Mouse (Mus musculus) telencephalon, adult 2 months (tissue): ENCODE data around the gene Ip6k3.

Experiments
- DNase-seq: peaks from one replicate; pipeline ENCODE4 v3.0.0-alpha.2; 2011; ENCODE audit warnings: low read depth, low spot score

Gene Ip6k3

DNA sequence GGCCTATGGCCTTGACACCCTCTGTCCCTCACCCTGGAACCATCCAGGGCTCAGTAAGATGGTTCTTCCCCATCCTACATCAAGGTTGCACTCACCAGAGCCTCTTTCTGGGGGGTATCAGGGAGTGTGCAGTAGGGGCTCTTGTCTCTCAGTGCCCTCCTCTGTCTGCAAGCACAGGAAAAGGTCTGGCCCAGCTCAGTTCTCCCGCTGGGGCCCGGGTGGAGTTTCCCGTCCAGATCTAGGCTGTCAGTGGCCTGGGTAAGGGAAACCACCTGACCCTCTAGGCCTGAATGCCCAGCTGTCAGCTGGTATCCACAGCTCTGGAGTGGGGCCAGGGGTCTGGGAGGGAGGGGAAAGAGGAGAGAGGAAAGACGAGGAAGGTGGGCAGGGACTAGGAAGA lies at the start of gene Ip6k3:
Gene Ip6k3 (minus strand): TSS at position 251 of the 400 bp plus-strand sequence.
- no peak for DNase-seq

GRCm38 (mm10) chr17:27212768-27213525 lies 45.4 kb upstream of the Ip6k3 start:
- DNase-seq, result no peak

GRCm38 (mm10) chr17:27212006-27212405 lies 44.4 kb upstream of the Ip6k3 start:
- DNase-seq, result no peak

- no peak for DNase-seq
These were observed 39.6 kb upstream of the Ip6k3 start for GRCm38 (mm10) chr17:27207113-27207707.

GRCm38 (mm10) chr17:27204075-27204909 lies 36.7 kb upstream of the Ip6k3 start, which contains the start of gene Lemd2:
Lemd2 (minus strand) TSS chr17:27204469.
- DNase-seq, result peak; percentile 86

DNA sequence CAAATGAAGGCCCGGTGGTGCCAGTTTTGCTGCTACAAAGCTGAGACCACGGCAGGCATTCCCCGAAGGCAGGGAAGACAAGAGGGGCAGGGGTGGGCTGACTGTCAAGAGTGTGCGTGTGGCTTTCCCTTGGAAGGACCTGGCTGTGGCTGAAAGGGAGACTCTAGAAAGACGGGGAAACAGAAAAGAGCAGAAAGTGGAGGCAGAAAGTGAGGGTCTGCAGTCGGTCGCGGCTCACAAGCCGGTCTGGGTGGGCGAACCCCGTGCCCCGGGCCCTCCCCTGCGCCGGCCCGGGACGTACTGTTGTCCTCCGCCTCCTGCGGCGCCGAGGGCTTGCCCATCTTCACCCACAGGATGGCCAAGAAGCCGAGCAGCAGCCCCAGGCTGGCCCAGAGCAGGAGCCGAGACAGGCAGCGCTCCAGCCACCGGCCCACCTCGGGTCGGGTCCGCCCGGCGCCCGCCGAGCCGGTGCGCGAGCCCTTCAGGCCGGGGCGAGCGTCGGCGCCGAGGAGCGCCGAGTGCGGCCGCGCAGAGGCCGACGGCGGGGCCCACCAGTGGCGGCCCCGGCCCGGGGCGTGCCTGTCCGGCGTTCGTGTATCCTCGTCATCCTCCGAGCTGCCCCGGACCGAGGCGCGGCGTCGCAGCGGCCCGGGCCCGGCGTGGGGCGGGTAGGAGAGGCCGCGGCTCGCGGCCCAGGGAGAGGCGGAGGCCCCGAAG lies 35.9 kb upstream of the Ip6k3 start:
- no peak for DNase-seq

- DNase-seq, result no peak
These were observed 35.3 kb upstream of the Ip6k3 start for GRCm38 (mm10) chr17:27202919-27203357.

- DNase-seq, result no peak
These were observed 34.4 kb upstream of the Ip6k3 start for GRCm38 (mm10) chr17:27201981-27202380.

DNA sequence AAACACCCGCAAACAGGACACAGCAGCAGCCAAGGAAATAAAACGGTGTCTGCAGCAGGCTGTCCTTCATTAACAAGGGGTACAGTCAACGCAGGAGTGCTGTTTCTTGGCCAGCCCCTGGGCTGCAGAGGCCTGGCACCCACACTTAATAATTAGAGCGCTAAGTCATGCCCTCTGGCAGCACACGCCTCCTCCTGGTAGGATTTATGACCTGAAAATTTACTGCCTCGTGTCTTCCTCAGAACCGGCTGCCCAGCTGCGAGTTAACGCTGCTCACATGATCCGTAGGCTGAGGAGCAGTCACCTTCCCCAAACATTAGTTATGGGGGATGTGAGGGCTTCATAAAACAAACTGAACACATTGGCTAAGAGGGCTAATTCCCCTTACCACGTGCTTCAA lies 33.2 kb upstream of the Ip6k3 start:
- DNase-seq, result no peak

GRCm38 (mm10) chr17:27199864-27200263 lies 32.3 kb upstream of the Ip6k3 start:
- no peak for DNase-seq

DNA sequence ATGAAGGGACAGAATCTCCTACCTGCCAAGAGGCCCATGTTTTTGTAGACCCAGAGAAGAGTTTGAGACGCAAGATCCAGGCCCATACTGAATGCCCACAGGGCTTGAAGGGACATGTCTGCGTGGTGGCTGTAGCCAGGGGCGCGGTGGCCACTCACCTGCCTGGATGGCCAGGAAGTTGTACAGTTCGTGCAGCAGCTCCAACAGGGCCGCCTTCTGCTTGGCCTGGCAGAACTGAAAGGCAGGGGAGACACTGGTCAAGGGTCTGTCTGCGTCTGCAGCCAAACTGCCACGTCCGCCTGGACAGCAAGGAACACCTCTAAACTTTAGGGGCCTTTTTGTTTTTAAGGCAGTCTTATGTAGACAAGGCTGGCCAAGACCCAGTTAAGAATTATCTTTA lies 31.6 kb upstream of the Ip6k3 start:
- no peak for DNase-seq

- no peak for DNase-seq
These were observed 28.6 kb upstream of the Ip6k3 start for GRCm38 (mm10) chr17:27196206-27196605.

GRCm38 (mm10) chr17:27194258-27195185 lies 26.9 kb upstream of the Ip6k3 start:
- DNase-seq, result no peak

GRCm38 (mm10) chr17:27191804-27192203 lies 24.2 kb upstream of the Ip6k3 start:
- DNase-seq, result no peak

DNA sequence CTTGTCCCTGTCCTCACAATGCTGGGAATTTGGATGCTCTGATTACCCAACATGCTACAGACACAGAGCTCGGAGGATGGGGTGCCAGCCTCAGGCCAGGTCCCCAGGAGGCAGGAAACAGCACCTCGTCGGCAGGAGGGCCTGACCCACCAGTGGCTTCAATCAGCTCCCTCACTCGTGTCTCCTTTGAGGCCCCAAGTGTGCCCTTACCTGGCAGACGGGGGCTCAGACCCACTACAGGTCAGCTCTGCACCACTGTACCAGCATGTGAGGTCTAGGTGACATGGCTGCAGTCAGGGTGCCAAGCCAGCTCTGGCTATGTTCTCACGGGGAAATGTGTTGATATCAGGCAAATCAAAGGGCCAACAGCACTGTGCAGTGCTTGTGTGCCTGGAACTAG lies 23.6 kb upstream of the Ip6k3 start:
- no peak for DNase-seq

DNA sequence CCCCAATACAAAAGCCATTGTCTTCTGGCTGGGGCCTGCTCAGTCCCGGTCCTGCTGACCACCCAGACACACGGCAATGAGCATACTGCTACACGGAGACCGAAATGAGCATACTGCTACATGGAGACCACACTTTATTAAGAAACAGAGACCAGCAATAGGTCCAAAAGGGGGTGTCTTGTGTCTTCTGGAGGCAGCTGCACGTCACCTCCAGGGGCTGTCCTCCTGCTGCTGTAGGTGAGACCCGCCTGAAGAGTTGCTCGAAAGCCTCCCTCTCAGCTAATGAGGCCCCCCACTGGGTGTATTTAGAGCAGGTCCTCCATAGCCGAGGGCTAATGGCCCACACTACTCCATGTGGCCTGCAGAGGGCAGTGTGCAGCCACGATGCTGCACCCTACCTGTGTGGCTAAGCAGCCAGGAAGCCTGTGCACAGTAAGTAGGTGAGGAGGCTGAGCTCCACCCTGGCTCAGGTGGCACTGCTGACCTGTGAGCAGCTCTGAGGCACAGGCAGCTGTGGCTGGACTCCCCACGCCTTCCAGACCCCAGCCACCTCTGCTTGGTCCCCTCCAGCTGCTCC lies 22.1 kb upstream of the Ip6k3 start:
- no peak for DNase-seq

DNA sequence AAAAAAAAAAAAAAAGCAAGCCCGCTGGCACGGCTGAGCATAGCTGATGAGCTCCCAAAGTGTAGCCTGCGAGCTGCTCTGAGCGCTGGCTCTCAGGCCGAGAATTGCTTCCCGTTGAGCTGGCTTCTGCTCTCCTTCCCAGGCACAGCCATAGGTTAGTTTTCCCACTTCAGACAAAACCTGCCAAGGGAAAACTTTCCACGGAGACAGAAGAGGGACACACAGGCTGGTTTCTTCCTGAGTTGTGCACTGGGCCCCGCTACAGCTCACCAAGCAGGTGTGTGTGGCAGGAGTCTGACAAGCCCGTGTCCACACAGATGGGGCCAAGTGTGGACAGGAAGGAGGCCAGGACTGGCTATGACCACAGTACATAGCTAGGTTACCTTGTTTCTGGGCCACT lies 21.3 kb upstream of the Ip6k3 start:
- DNase-seq, result no peak

GRCm38 (mm10) chr17:27187059-27187458 lies 19.5 kb upstream of the Ip6k3 start:
- DNase-seq, result no peak

DNA sequence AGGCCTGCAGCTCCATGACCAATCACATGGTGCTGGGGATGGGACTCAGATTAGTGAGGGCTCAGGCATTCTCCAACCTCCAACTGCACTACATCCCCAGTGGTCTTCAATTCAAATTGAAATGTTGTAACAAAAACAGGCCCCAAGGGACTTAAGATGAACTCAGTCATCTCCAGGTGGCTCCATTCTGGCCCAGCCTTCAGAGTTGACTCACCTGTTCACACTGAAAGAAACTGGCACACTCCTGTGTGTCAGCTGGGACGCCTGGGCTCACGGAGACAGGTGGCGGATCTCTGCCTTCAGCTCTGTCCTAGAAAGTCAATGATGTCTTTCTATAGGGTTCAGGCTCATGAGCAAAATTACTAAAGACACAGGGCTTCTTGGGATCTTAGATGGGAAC lies 18.5 kb upstream of the Ip6k3 start:
- no peak for DNase-seq

- no peak for DNase-seq
These were observed 16.2 kb upstream of the Ip6k3 start for GRCm38 (mm10) chr17:27183667-27184292.
